ENCODE assay signal across 20 mouse cellular contexts in the genomic region with DNA sequence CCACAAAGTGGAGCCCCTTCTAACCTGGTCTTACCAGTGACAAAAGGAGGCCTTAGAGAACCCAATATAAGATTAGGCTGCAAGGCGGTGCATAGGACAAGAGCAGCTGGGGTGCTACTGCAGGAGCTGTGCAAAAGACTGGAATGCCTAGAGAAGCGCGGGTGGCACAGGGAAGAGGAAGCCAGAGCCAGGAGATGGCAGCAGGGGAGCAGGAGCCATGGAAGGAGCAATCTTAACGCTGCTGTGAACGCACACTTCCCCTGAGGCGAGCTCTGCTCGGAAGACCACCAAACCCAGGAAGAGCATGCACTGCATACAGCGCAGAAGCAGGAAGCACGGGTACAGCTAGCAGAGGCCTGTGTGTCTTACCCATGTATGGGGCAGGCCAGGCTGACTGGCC.
DNase-seq lines count a peak whose midpoint lies in the region; ATAC-seq and TF ChIP-seq lines count a peak whose summit lies in the region.
"Had no signal": no experiment of that assay in that cellular context is flagged by ENCODE, and none has a peak within 500 bp of the region (broad histone marks: within the 10 kb centered on the region; RNA-seq: fewer than 3 reads in every experiment).

No protein-coding gene starts in this region.

- WGBS in heart, adult 2 months = 76% methylated on average over 9 of the region's 9 CpGs
- WGBS in heart, embryonic 12.5 days = 74% methylated on average over 9 of the region's 9 CpGs
- 58% methylated on average over 9 of the region's 9 CpGs for WGBS in liver, embryonic 14.5 days (ENCODE audit: insufficient replicate concordance)
- WGBS in bone marrow, adult 2 months = 41% methylated on average over 9 of the region's 9 CpGs

- intact Hi-C loops in heart, adult 2 months (cut with DNase I) = no loop called here

- no peak for ATAC-seq in heart, embryonic 12.5 days (ENCODE audit: insufficient number of reproducible peaks, low FRiP score)
- no peak for ATAC-seq in liver, embryonic 14.5 days (ENCODE audit: insufficient read depth)
- ATAC-seq: hindbrain, embryonic 16.5 days; midbrain, embryonic 16.5 days had no signal

- H3K4me2 ChIP-seq in heart, embryonic 12.5 days = no peak overlapping the region
- no peak overlapping the region for H3K4me2 ChIP-seq in liver, embryonic 14.5 days (ENCODE audit: low read depth)
- H3K4me2 ChIP-seq: heart, embryonic 11.5 days; liver, embryonic 11.5 days; neural tube, embryonic 15.5 days had no signal

- TF ChIP-seq EP300 in heart, adult 2 months (IDR thresholded peaks at IDR 0.05; ENCODE audit: insufficient read depth, low read depth, low read length) = no peak
- TF ChIP-seq EP300 in liver, embryonic 14.5 days (IDR thresholded peaks at IDR 0.05; ENCODE audit: low read depth) = no peak

- peaks cover 4% of the 10 kb centered on the region for H3K4me1 ChIP-seq in heart, adult 2 months (ENCODE audit: control insufficient read depth, insufficient read depth, low read length)
- H3K4me1 ChIP-seq in heart, embryonic 12.5 days (replicated peaks) = peaks cover 20% of the 10 kb centered on the region
- H3K4me1 ChIP-seq in liver, embryonic 14.5 days (replicated peaks; ENCODE audit: control insufficient read depth in 2 of 2, insufficient read depth in 2 of 2, low read length in 1 of 2) = no peaks in the 10 kb centered on the region
- H3K4me1 ChIP-seq in bone marrow, adult 2 months (ENCODE audit: control insufficient read depth, insufficient read depth, low read length) = no peaks in the 10 kb centered on the region
- peaks cover 2% of the 10 kb centered on the region for H3K4me1 ChIP-seq in cortical plate, adult 2 months (ENCODE audit: control insufficient read depth, insufficient read depth, low read length)

- no peak for DNase-seq in heart, adult 2 months
- no peak for DNase-seq in liver, embryonic 14.5 days (ENCODE audit: low read depth in 3 of 3, low spot score in 3 of 3)
- DNase-seq in liver = no peak
- no peak for DNase-seq in kidney, adult 18-20 months
- DNase-seq: adrenal gland, adult 8-10 months; gastrocnemius, postnatal 36 days; heart, postnatal 36 days; kidney, adult 2 months; kidney, postnatal 36 days; thymus, postnatal 14 days had no signal

- TF ChIP-seq CTCF in heart, adult 2 months (IDR thresholded peaks at IDR 0.05) = peak; percentile 14; the same call in 1 of the 2 replicates
- peak; percentile 8; the same call in 1 of the 2 replicates for TF ChIP-seq CTCF in liver, embryonic 14.5 days (IDR thresholded peaks at IDR 0.05; ENCODE audit: low read depth)
- TF ChIP-seq CTCF in bone marrow, adult 2 months (IDR thresholded peaks at IDR 0.05; ENCODE audit: control insufficient read depth, insufficient read depth, low read length) = 0 out of 2 replicates have a peak, but pooled peaks have one; percentile 3
- TF ChIP-seq CTCF in cortical plate, adult 2 months (IDR thresholded peaks at IDR 0.05; ENCODE audit: extremely low read depth, insufficient read depth, low read length) = 0 out of 2 replicates have a peak, but pooled peaks have one; percentile 18

- H3K27me3 ChIP-seq in heart, adult 2 months (ENCODE audit: control insufficient read depth, insufficient read depth, low read length) = no peaks in the 10 kb centered on the region
- no peaks in the 10 kb centered on the region for H3K27me3 ChIP-seq in heart, embryonic 12.5 days (replicated peaks)
- H3K27me3 ChIP-seq in liver, embryonic 14.5 days (ENCODE audit: control insufficient read depth, insufficient read depth, low read length) = no peaks in the 10 kb centered on the region
- H3K27me3 ChIP-seq: neural tube, embryonic 15.5 days had no signal

- no peak overlapping the region for H3K9ac ChIP-seq in heart, adult 2 months (ENCODE audit: low read depth, low read length)
- no peak overlapping the region for H3K9ac ChIP-seq in heart, embryonic 12.5 days
- H3K9ac ChIP-seq in liver, embryonic 14.5 days (replicated peaks) = no peak overlapping the region
- H3K9ac ChIP-seq: neural tube, embryonic 15.5 days had no signal

- no peaks in the 10 kb centered on the region for H3K9me3 ChIP-seq in heart, embryonic 12.5 days (replicated peaks)
- no peaks in the 10 kb centered on the region for H3K9me3 ChIP-seq in liver, embryonic 14.5 days (ENCODE audit: control insufficient read depth, low read length)
- H3K9me3 ChIP-seq: embryonic facial prominence, embryonic 10.5 days; limb, embryonic 10.5 days; neural tube, embryonic 15.5 days had no signal

- TF ChIP-seq POLR2A in heart, adult 2 months (IDR thresholded peaks at IDR 0.05; ENCODE audit: insufficient read depth, low read depth, low read length) = no peak
- no peak for TF ChIP-seq POLR2A in bone marrow, adult 2 months (IDR thresholded peaks at IDR 0.05; ENCODE audit: borderline replicate concordance, control insufficient read depth, low read depth, low read length)
- no peak for TF ChIP-seq POLR2A in cortical plate, adult 2 months (IDR thresholded peaks at IDR 0.05; ENCODE audit: extremely low read depth, insufficient read depth, low read length)

- H3K36me3 ChIP-seq in heart, adult 2 months (ENCODE audit: control insufficient read depth, insufficient read depth, low read length) = no peaks in the 10 kb centered on the region
- peaks cover 25% of the 10 kb centered on the region for H3K36me3 ChIP-seq in heart, embryonic 12.5 days
- H3K36me3 ChIP-seq in liver, embryonic 14.5 days (replicated peaks; ENCODE audit: control insufficient read depth, insufficient read depth, low read depth) = no peaks in the 10 kb centered on the region

- no peak overlapping the region for H3K27ac ChIP-seq in heart, adult 2 months
- H3K27ac ChIP-seq in heart, embryonic 12.5 days (ENCODE audit: poor library complexity, severe bottlenecking) = no peak overlapping the region
- H3K27ac ChIP-seq in liver, embryonic 14.5 days = no peak overlapping the region
- H3K27ac ChIP-seq in bone marrow, adult 2 months (ENCODE audit: control insufficient read depth, insufficient read depth, low read depth, low read length, poor library complexity) = no peak overlapping the region
- no peak overlapping the region for H3K27ac ChIP-seq in cortical plate, adult 2 months (ENCODE audit: insufficient read depth, low read length)
- H3K27ac ChIP-seq: embryonic facial prominence, embryonic 10.5 days; limb, embryonic 10.5 days; neural tube, embryonic 15.5 days had no signal

- no peaks in the 10 kb centered on the region for H3K79me2 ChIP-seq in heart, adult 2 months (replicated peaks; ENCODE audit: control insufficient read depth, insufficient read depth, low read length)

- no peak overlapping the region for H3K4me3 ChIP-seq in heart, adult 2 months
- no peak overlapping the region for H3K4me3 ChIP-seq in heart, embryonic 12.5 days
- no peak overlapping the region for H3K4me3 ChIP-seq in liver, embryonic 14.5 days (ENCODE audit: insufficient read depth in 1 of 2, low read depth in 2 of 2, low read length in 2 of 2)
- no peak overlapping the region for H3K4me3 ChIP-seq in bone marrow, adult 2 months (replicated peaks; ENCODE audit: control insufficient read depth, low read depth, low read length)
- H3K4me3 ChIP-seq in cortical plate, adult 2 months (ENCODE audit: insufficient read depth, low read length) = no peak overlapping the region
- H3K4me3 ChIP-seq: embryonic facial prominence, embryonic 10.5 days; limb, embryonic 10.5 days; neural tube, embryonic 15.5 days had no signal
